23 mouse cellular contexts compared by ENCODE assay signal in the genomic region with DNA sequence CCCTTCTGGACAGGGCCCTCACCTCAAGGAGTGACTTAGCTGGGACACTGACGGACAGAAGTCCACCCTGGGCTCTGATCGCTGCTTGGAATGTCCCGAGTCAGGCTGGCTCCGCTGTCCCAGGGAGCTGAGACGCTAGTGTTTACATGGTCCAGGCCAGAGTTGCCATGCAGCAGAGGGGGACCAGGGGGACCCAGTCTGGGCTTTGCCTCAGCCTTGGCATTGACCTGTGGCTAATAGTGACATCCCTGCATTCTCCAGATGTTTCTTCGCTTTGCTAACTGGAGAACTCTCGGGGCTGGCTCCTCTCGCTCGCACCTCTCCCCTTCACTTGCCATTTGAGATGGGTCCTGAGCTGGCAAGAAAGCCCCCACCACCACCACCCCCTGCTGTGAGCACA.
"Had no signal": no experiment of that assay in that cellular context is flagged by ENCODE, and none has a peak within 500 bp of the region (broad histone marks: within the 10 kb centered on the region; RNA-seq: fewer than 3 reads in every experiment).

No protein-coding gene starts in this region.

- H3K27ac ChIP-seq: left cerebral cortex, adult 2 months; limb, embryonic 13.5 days; liver, embryonic 12.5 days; liver, embryonic 15.5 days; lung, embryonic 15.5 days; midbrain, embryonic 10.5 days; midbrain, embryonic 13.5 days; neural tube, embryonic 13.5 days; stomach, postnatal 0 days had no signal

- H3K27me3 ChIP-seq: limb, embryonic 13.5 days; liver, embryonic 12.5 days; liver, embryonic 15.5 days; lung, embryonic 15.5 days; midbrain, embryonic 13.5 days; neural tube, embryonic 13.5 days had no signal

- H3K4me3 ChIP-seq: left cerebral cortex, adult 2 months; limb, embryonic 13.5 days; liver, embryonic 12.5 days; liver, embryonic 15.5 days; lung, embryonic 15.5 days; megakaryocyte, embryonic 14.5 days; midbrain, embryonic 10.5 days; midbrain, embryonic 13.5 days; myocyte; neural tube, embryonic 13.5 days had no signal

- H3K9me3 ChIP-seq: limb, embryonic 13.5 days; liver, embryonic 12.5 days; liver, embryonic 15.5 days; lung, embryonic 15.5 days; megakaryocyte, embryonic 14.5 days; midbrain, embryonic 10.5 days; midbrain, embryonic 13.5 days; neural tube, embryonic 13.5 days had no signal

- H3K36me3 ChIP-seq: limb, embryonic 13.5 days; liver, embryonic 12.5 days; liver, embryonic 15.5 days; lung, embryonic 15.5 days; midbrain, embryonic 10.5 days; midbrain, embryonic 13.5 days; neural tube, embryonic 13.5 days had no signal

- DNase-seq: kidney, adult 9 months; kidney, postnatal 14 days; kidney, postnatal 4 days; layer of hippocampus, postnatal 36 days; left cerebral cortex, postnatal 4 days; liver; lung, adult 18-20 months; lung, postnatal 10 days; lung, postnatal 36 days; thymus, adult 2 months; thymus, postnatal 14 days; thymus, postnatal 4 days had no signal

- H3K4me1 ChIP-seq: lung, embryonic 15.5 days had no signal
